Mouse (Mus musculus) testis, postnatal 10 days (tissue): ENCODE results near the gene Nup107.
A peak's percentile ranks its signal among the peaks of the same experiment; 100 is the strongest.

Source experiments
- DNase-seq: peaks from one replicate; pipeline ENCODE4 v3.0.0; 2021; ENCODE audit warnings: low spot score

Nup107 gene

DNA sequence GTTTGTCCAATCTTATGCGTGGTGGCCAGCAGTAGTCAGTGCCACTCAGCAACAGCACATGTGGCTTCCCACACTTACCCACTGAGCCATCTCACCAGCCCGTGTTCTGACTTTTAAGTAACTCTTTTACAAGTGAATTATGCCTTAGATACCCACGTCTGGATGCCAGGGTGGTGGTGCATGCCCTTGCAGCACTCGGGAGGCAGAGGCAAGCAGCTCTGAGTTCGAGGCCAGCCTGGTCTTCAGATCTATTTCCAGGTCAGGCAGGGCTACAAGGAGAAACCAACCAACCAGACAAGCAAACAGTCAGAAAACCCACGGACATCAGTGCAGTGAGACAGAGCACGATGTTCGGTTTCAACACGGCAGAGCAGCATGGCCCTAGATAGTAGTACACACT, 9.4 kb upstream of the Nup107 start:
- DNase-seq: no peak

GRCm38 (mm10) chr10:117799806-117800205, 7.3 kb upstream of the Nup107 start:
- no peak for DNase-seq

DNA sequence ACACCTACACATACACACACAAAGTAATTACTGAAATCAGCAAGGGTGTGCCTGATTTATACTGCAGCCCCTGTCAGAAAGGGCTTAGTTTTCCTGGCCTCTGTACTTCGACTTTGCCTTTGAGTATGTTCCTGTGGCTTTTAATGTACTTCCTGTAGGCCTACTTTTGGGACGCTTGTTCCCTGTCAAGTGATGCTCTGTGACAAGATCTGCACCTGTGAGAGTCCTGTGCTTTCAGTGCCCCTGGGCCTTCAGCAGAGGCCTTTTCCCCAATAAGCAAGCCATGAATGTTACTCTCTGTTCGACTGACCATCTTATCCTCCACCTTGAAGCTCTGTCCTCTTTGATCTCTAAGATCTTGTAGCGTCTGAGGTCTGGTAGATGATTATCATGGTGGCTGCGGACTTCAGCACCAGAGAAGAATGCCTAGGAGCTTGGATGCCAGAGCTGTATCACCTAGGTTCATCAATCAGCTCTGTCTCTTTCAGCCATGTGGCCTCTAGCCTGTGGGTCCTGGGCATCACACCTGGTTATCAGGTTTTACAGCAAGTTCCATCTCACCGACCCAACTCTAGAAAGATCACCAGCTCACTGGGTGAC, 6.0 kb upstream of the Nup107 start:
- peak; percentile 9 for DNase-seq

DNA sequence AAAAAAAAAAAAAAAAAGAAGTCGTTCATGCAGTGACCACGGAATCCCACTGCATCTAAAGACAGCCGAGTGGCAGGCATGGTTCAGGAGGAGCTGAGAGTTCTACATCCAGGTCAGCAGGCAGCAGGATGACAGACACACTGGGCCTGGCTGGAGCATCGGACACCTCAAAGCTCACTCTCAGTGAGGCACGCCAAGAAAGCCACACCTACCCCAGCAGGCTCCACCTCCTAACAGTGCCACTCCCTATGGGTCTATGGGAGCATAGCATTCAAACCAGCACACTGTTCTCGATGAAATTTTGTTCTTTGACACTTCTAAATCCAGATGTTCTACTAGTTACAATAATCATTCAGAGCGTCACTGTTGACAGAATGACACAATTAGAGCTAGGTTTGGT, 5.2 kb upstream of the Nup107 start:
- peak; percentile 36 for DNase-seq

- peak; percentile 22 for DNase-seq
Measured at GRCm38 (mm10) chr10:117797106-117797505, 4.6 kb upstream of the Nup107 start.

GRCm38 (mm10) chr10:117796181-117796580, 3.7 kb upstream of the Nup107 start:
- peak; percentile 74 for DNase-seq

GRCm38 (mm10) chr10:117795206-117795605, 2.7 kb upstream of the Nup107 start:
- peak; percentile 39 for DNase-seq

- peak; percentile 41 for DNase-seq
Measured at GRCm38 (mm10) chr10:117793436-117794030, 1.0 kb upstream of the Nup107 start.

DNA sequence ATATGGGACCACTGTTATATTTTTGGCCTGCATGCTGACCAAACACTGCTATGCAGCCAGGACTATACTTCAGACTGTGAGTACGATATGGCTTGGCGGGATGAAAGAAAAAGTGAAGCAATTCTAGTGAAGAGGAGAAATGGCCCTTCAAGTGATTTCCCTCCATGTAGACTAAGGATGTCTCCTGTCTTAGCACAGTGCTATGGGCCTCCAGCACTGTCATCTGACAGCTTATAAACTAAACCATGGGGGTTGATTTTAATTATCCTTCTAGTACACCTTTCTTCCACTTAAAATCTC, 1.4 kb downstream of the Nup107 start:
- DNase-seq: peak; percentile 20

GRCm38 (mm10) chr10:117790421-117791170, 1.9 kb downstream of the Nup107 start:
- peak; percentile 25 for DNase-seq

DNA sequence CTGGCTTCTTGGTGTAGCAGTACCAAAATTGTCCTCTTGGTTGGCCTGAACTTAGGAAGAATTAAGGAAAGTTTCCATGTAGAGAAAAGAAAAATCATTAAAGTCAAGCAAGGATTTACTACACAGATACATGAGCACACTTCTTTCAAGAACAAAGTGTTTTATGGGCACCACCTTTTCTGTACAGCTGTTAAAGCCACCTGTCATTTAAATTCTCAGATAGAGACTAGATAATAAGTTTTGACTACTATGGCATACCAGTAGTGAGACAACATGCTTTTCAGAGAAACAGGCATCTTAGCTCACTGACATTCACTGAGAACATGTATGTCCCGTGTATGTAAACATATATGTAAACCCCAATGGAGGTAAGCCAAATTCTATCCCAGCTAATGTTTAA, 2.5 kb downstream of the Nup107 start:
- DNase-seq: no peak

DNA sequence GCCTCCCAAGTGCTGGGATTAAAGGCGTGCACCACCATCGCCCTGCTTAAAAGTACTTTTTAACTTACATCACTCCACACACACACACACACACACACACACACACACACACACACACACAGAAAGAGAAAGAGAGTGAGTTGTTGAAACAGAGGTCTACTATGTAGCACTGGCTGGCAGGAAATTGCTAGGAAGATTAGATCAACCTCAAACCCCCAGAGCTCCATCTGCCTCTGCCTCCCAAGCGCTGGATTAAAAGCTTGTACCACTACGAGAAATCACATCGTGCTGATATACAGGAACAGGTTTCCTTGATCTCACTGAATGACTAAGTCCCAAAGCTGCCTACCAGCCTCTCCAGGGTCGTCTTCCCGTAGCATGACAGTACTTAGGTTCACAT, 7.9 kb downstream of the Nup107 start:
- DNase-seq: no peak

DNA sequence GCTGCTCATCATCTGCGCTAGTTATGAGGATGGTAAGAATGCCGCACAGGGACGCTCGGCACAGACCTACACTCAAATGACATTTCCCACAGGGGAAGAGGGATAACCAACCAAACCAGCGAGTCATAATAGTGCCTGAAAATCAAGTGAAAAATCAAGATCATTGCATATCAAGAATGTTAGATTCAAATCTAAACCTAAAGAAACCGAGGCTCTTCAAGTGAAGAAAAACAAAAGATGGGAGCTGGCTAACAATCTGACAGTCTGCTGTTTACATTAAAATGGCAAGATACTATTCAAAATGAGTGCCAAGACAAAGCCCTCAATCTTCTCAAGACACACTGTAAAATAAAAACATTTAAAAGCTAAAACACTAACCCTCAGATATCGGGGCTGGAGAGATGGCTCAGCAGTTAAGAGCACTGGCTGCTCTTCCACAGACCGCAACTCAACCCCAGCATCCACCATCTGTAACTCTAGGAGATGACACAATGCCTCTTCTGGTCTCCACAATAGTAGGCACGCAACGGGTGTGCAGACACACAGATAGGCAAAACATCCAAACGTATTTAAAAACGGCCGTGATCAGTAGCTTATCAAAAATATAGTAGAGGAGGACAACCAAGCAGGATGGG, 8.6 kb downstream of the Nup107 start:
- DNase-seq: no peak

DNA sequence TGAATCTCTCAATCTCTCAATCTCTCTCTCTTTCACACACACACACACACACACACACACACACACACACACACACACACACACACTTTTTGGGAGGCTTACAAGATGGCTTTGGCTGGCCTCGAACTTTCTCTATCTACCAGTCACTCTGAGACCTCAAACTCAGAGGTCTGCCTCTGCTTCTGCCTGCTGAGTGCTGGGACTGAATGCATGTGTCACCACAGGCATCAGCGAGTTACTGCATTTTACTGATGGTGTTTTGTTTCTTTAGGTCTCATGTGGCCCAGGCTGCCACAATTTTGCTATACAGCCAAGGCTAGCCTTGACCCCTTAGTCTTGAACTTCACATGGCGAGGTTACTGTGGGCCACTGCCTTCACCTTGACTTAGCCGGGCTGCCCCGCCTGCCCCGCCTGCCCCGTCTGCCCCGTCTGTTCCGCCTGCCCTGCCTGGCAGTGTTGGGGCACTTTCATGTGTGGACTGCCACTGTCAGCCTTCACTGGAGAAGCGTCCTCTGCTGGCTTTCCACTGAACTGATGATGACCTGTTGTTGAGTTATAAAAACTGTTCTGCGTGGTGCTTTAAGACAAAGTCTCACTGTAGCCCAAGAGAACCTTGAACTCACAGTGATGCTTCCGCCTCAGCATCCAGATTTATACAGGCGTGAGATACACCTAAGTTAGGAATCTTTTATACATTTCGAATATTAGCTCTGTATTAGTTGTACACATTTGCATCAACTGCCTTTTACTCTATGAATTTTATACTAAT, 9.8 kb downstream of the Nup107 start:
- no peak for DNase-seq

- no peak for DNase-seq
Measured at GRCm38 (mm10) chr10:117782056-117782455, 10.4 kb downstream of the Nup107 start.

GRCm38 (mm10) chr10:117781021-117781725, 11.3 kb downstream of the Nup107 start:
- DNase-seq: no peak

GRCm38 (mm10) chr10:117780306-117780911, 12.1 kb downstream of the Nup107 start:
- DNase-seq: no peak

DNA sequence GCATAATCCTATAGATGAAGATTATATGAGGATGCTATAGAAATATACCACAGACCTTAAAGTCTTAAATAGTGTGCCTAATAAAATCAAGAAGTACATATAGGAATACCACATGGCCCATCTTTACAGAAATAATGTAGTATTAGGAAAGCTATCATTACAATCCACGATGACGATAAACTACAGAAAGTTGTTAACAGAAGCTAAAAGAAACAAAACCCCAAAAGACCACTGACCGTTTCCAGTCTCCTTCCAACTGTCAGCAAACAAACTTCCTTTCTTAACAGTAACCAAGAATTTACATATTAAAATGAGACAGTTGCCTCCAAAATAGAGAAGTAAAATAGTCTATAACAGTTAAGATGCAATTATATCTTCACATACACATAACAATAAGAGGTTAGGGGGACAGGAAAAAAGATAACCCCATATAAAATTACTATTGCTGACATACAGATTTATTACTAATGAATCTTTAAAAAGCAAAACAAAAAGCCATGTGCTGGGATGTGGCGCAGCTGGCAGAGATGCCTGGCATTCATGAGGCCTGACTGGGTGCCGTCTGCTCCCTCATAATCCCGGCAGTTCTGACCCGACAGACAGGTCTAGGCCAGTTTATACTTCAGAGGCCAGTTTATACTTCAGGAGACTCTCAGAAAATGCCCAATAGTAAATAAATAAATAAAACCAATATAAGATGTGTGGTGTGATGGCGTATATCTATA, 12.8 kb downstream of the Nup107 start:
- DNase-seq: no peak

DNA sequence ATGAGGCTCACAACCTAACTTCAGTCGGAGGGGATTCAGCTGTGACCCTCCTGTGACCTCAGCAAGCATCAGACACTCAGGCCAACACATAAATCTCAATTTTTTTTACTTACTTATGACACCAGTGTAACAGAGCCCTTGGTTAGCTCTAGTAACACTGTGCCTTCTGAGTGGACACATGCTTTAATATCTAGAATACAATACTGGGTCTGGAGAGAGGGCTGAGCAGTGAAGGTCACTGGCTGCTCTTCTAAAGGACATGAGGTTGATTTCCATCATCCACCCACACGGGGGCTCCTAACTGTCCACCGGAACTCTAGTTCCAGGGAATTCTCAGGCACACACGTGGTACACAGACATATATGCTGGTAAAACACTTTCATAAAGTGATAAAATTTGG, 13.6 kb downstream of the Nup107 start:
- DNase-seq: no peak

DNA sequence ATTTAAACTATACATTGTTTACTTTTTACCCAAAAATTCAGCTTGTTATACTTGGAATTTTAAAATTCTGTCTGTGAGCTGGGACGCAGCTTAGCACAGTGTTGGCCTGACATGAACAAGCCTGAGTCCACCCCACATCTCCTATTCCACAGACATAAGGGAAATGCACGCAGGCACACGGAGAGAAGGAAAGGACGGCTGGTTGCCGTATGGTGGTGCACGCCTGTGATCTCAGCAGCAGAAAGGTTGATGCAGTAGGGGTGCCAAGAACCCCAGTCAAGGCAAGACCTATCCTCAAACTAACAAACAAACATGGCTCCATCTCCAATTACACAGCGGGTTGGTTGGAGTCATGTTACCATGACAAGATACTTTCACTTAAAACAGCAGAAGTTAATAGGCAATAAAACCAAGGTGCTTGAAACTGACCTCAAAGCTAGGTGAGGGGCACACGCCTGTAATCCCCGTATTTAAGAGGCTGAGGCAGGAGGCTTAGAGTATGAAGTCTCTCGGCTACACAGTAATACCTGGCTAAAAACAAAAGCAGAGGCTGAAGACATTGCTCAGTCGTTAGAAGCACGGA, 14.1 kb downstream of the Nup107 start:
- no peak for DNase-seq
